Mouse (Mus musculus) MEL-GATA-1-ER (cell line): ENCODE measurements around the gene Efcab3.
"Not testable (repeated sequence)": the region's sequence is repeated elsewhere in the genome, so short reads cannot be mapped to it uniquely, and the experiment has no call there.

Experiments used
- DNase-seq: peaks from one replicate; pipeline ENCODE4 v3.0.0-alpha.2; 2012; ENCODE audit warnings: low read depth; ENCODE audit errors: extremely low read depth

Efcab3 gene

GRCm38 (mm10) chr11:105063292-105063691 is at the start of gene Efcab3:
TSS of gene Efcab3 (plus strand) at chr11:105063592.
- no peak for DNase-seq

DNA sequence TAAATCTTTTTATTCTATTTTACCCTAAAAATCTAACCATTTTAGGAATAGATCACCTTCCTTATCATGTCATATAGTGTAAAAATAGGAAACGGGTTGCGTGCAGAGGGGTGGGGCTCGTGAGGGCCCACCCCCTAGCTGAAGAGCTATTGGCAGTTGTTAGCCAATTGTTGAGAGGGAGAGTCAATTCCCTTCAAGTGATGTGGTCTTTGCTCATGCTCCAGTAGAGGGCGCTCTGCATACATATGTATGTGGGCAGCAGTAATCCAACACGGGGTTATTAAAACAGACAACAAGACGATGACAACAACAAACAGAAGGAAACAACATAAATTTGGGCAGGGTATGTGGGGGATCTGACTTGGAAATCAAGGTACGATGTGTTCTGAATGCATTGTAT is 42.3 kb upstream of the Efcab3 start:
- DNase-seq: peak; percentile 59

- DNase-seq: peak; percentile 26
These were observed 34.5 kb upstream of the Efcab3 start for GRCm38 (mm10) chr11:105028744-105029348.

DNA sequence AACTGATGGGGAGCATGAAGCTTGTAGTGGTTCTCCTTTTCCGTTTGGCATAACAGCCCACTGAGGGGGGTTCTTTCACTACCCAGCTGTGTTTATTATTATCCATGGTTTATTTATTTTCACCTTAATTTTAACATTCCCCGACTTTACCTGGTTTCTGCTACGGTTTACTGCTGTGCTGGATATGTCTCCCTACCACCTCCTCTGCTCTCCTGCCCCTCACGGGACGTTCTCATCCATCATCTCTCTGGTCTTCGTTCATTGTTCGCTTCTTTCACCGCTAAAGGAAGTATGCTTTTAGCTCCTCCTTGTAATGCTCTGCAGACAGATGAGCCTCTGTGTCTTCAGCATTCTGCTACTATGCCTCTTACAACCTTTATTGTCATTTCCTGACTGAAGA is 33.9 kb upstream of the Efcab3 start:
- no peak for DNase-seq

- no peak for DNase-seq
These were observed 33.2 kb upstream of the Efcab3 start for GRCm38 (mm10) chr11:105030229-105030628.

GRCm38 (mm10) chr11:105031103-105031502 is 32.3 kb upstream of the Efcab3 start:
- DNase-seq: no peak

GRCm38 (mm10) chr11:105035081-105035480 is 28.3 kb upstream of the Efcab3 start:
- no peak for DNase-seq

DNA sequence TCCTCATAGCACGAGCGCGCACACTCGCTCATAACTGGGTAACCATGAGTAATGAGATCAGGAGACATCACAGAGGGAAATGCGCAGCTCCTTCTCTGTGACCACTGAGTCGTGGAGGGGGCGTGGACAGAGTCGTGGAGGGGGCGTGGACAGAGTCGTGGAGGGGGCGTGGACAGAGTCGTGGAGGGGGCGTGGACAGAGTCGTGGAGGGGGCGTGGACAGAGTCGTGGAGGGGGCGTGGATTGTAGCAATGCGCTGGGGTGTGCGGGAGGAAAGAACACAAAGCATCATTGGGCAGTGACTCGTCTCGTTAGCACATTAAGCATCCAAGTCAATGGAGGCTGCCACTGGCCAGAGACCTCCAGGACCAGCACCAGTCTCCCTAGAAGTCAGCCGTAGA is 49.1 kb downstream of the Efcab3 start:
- DNase-seq: not testable (repeated sequence)

GRCm38 (mm10) chr11:105117814-105118213 is 54.4 kb downstream of the Efcab3 start:
- DNase-seq: no peak

DNA sequence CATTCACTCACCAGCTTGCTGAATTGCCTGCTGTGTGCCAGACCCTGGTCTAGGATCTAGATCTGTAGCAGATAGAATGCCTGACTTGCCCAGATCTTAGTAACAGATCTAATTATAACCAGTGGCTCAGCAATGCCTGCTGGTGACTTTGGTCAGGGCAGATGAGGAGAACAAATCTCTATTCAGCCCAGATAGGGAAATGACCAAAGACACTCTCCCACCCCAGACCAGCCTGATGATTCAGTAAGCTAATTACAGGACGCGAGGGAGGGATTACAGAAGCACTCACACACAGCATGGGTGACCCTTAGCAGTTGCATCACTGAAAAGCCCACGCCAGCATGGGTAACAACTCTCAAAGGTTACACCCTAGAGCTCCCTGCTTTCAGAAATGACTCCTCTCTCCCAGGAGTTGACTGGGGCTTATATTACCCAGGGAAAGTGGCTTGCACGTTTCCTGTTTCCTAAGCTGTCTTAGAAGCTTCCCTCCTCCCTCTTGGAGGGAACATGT is 57.2 kb downstream of the Efcab3 start:
- no peak for DNase-seq

DNA sequence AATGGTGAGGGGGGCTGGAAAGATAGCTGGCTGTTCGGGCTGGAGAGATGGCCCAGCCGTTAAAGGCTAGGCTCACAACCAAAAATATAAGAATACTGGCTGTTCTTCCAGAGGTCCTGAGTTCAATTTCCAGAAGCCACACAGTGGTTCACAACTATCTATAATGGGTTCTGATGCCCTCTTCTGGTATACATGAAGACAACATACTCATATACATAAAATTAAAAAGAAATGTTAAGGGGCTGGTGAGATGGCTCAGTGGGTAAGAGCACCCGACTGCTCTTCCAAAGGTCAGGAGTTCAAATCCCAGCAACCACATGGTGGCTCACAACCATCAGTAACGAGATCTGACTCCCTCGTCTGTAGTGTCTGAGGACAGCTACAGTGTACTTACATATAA is 58.4 kb downstream of the Efcab3 start:
- not testable (repeated sequence) for DNase-seq

- DNase-seq: peak; percentile 61
These were observed 60.6 kb downstream of the Efcab3 start for GRCm38 (mm10) chr11:105123986-105124385.

- peak; percentile 83 for DNase-seq
These were observed 62.5 kb downstream of the Efcab3 start, which contains the start of gene Mettl2 for GRCm38 (mm10) chr11:105125735-105126519. TSS of gene Mettl2 (plus strand) at chr11:105126425.

GRCm38 (mm10) chr11:105126520-105127029 is 63.2 kb downstream of the Efcab3 start:
- DNase-seq: no peak

DNA sequence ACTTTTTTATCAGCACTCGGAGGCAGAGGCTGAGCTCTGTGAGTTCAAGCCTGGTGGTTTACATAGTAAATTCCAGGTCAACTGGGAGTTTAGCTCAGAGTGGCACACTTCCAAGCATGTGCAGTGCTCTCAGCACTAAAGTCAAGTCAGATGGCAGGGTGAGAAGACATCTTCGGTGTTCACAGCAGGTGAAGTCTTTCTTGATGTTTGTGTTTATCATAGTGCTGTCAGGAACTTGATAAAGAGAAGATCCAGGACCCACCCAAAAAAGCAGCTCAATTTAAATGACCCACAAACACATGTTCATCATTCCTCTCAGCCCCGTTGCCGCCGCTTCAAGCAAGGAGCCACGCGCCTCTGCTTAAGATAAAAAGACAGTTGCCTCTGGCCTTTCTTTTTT is 72.3 kb downstream of the Efcab3 start:
- no peak for DNase-seq

DNA sequence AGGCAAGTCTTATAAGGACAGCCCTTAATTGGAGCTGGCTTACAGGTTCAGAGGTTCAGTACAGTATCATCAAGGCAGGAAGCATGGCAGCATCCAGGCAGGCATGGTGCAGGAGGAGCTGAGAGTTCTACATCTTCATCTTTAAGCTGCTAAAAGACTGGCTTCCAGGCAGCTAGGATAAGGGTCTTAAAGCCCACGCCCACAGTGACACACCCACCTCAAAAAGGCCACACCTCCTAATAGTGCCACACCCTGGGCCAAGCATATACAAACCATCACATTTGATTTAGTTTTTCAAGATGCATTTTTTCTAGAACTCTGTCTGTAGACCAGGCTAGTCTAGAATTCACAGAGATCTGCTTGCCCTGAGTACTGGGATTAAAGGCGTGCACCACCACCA is 73.9 kb downstream of the Efcab3 start:
- not testable (repeated sequence) for DNase-seq

DNA sequence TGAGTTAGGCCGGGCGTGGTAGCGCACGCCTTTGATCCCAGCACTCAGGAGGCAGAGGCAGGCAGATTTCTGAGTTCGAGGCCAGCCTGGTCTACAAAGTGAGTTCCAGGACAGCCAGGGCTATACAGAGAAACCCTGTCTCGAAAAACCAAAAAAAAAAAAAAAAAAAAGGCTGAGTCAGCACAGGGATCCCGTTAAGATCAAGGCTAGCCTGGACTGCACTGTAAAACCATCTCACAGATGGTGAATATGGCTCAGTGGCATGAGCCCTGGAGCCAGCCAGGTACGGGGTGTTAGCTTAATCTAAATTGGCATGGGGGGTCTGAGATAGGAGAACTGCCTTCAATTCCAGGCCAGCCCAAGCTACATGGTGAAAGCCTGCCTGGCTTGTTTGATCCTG is 77.1 kb downstream of the Efcab3 start:
- DNase-seq: not testable (repeated sequence)

- no peak for DNase-seq
These were observed 77.7 kb downstream of the Efcab3 start for GRCm38 (mm10) chr11:105141115-105141514.

- no peak for DNase-seq
These were observed 80.2 kb downstream of the Efcab3 start for GRCm38 (mm10) chr11:105143564-105143963.

DNA sequence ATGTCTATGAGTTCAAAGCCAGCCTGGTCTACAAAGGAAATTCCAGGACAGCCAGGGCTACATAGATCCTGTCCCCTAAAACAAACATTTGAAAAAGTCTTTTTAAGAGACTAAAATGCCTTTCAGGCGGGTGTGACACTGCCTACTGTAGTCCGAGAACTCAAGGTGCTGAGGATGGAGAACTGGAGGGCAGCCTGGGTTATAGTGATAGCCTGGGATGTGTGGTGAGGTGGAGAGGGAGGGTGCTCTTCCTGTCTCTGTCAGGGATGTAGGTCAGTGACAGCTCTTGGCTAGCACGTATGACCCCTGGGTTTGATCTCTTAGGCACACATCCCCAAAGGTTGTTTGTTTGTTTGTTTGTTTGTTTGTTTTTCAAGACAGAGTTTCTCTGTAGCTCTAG is 80.7 kb downstream of the Efcab3 start:
- no peak for DNase-seq

GRCm38 (mm10) chr11:105144508-105145210 is 81.3 kb downstream of the Efcab3 start:
- DNase-seq: no peak

GRCm38 (mm10) chr11:105145211-105145610 is 81.8 kb downstream of the Efcab3 start:
- DNase-seq: no peak
